In the genomic region with DNA sequence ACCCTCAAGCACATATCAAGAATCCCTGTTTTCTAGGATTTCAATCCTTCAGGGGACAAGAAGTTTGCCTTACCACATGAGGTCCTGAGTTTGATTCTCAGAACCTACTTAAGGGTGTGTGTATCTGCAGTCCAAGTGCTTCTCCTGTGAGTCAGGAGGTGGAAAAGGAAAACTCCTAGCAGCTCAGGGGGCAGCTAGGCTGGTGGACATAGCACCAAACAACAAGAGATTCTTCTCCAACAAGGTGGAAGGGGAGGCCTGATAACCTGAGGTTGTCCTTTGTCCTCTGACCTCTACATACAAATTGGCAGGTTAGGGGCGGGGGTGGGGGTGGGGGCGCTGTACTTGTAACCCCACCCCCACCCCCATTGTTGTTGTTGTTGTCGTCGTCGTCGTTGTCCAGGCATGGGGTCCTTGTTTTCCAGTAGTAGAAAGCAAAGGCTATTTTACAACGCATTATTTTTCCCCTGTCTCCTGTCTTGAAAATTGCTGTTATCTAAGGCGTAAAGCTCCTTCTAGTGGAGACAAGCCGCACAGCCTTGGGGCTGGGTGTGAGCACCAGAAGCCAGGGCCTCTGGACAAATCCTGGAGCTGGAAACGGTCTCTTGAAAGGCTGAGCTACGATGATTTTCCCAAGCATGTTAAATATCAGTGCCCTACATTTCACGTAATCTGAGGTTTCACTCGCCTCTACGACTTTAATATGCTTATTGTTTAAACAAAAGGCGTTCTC, we compare ENCODE assay signal across 8 mouse cellular contexts. TPM values are rescaled to one million over a fixed set of nuclear protein-coding genes. Genes with fewer than 3 reads are reported as not detected.
DNase-seq lines count a peak whose midpoint lies in the region; ATAC-seq lines count a peak whose summit lies in the region.

No protein-coding gene starts in this region.

- 2% methylated on average over 15 of the region's 15 CpGs for WGBS in embryonic facial prominence, embryonic 12.5 days
- 3% methylated on average over 15 of the region's 15 CpGs for WGBS in limb, embryonic 13.5 days
- 3% methylated on average over 15 of the region's 15 CpGs for WGBS in midbrain, embryonic 16.5 days

- no peaks in the 10 kb centered on the region for H3K36me3 ChIP-seq in embryonic facial prominence, embryonic 12.5 days
- H3K36me3 ChIP-seq in limb, embryonic 13.5 days, result no peaks in the 10 kb centered on the region
- no peaks in the 10 kb centered on the region for H3K36me3 ChIP-seq in midbrain, embryonic 16.5 days (ENCODE audit: control insufficient read depth, insufficient read depth, low read length)

- no peaks in the 10 kb centered on the region for H3K27me3 ChIP-seq in embryonic facial prominence, embryonic 12.5 days
- H3K27me3 ChIP-seq in limb, embryonic 13.5 days, result no peaks in the 10 kb centered on the region
- no peaks in the 10 kb centered on the region for H3K27me3 ChIP-seq in midbrain, embryonic 16.5 days (ENCODE audit: control insufficient read depth, insufficient read depth, low read depth, low read length)

- no peaks in the 10 kb centered on the region for H3K4me1 ChIP-seq in embryonic facial prominence, embryonic 12.5 days
- peaks cover 5% of the 10 kb centered on the region; the same call in 1 of the 2 replicates for H3K4me1 ChIP-seq in limb, embryonic 13.5 days
- H3K4me1 ChIP-seq in midbrain, embryonic 16.5 days (ENCODE audit: control insufficient read depth, insufficient read depth, low read length), result peaks cover 4% of the 10 kb centered on the region; the same call in 1 of the 2 replicates

- 0 out of 2 replicates have a peak overlapping the region, but pooled peaks have one; percentile 20 for H3K27ac ChIP-seq in embryonic facial prominence, embryonic 12.5 days
- H3K27ac ChIP-seq in limb, embryonic 13.5 days, result no peak overlapping the region
- peak overlapping the region; percentile 72 for H3K27ac ChIP-seq in midbrain, embryonic 16.5 days (ENCODE audit: low read length)

- DNase-seq in urinary bladder, adult 18-20 months (ENCODE audit: low spot score in 2 of 2), result peak; percentile 39 to 68
- DNase-seq in urinary bladder, adult 2 months (ENCODE audit: low spot score), result no peak
- peak; percentile 84 to 87 for DNase-seq in heart, adult 18-20 months
- DNase-seq in kidney, adult 18-20 months, result peak; percentile 74
- DNase-seq in spleen, postnatal 10 days (ENCODE audit: low spot score in 2 of 2), result peak; percentile 29 to 70

- no peak overlapping the region for H3K9ac ChIP-seq in embryonic facial prominence, embryonic 12.5 days
- H3K9ac ChIP-seq in limb, embryonic 13.5 days, result no peak overlapping the region
- H3K9ac ChIP-seq in midbrain, embryonic 16.5 days (ENCODE audit: low read depth, low read length), result peak overlapping the region; percentile 45; the same call in 1 of the 2 replicates

- H3K4me3 ChIP-seq in embryonic facial prominence, embryonic 12.5 days, result peak overlapping the region; percentile 26
- peak overlapping the region; percentile 34 for H3K4me3 ChIP-seq in limb, embryonic 13.5 days
- H3K4me3 ChIP-seq in midbrain, embryonic 16.5 days (ENCODE audit: low read depth, low read length), result peak overlapping the region; percentile 13

- peak overlapping the region; percentile 41 for H3K4me2 ChIP-seq in embryonic facial prominence, embryonic 12.5 days (replicated peaks)
- H3K4me2 ChIP-seq in limb, embryonic 13.5 days (replicated peaks), result peak overlapping the region; percentile 54
- peak overlapping the region; percentile 48 for H3K4me2 ChIP-seq in midbrain, embryonic 16.5 days (ENCODE audit: low read length)

- no peaks in the 10 kb centered on the region for H3K9me3 ChIP-seq in embryonic facial prominence, embryonic 12.5 days
- no peaks in the 10 kb centered on the region for H3K9me3 ChIP-seq in limb, embryonic 13.5 days
- no peaks in the 10 kb centered on the region for H3K9me3 ChIP-seq in midbrain, embryonic 16.5 days (replicated peaks; ENCODE audit: control insufficient read depth, low read length, poor library complexity, severe bottlenecking)

- ATAC-seq in embryonic facial prominence, embryonic 12.5 days (ENCODE audit: insufficient number of reproducible peaks, insufficient read depth, low FRiP score, low TSS enrichment), result peak; percentile 72; the same call in 1 of the 2 replicates
- ATAC-seq in limb, embryonic 13.5 days (ENCODE audit: low FRiP score, low read depth), result peak; percentile 89
- peak; percentile 86 for ATAC-seq in midbrain, embryonic 16.5 days

RNA-seq across cellular contexts. Expression of a gene that starts 23.3 kb away (rescaled TPM):
- 30.1 and 30.8 TPM in 2 replicates for polyA plus RNA-seq in urinary bladder, adult 2 months (2012; rRNA removed)
- polyA plus RNA-seq in embryonic facial prominence, embryonic 12.5 days (2016; fragmentation: Nextera tagmentation; extraction: Ambion mirVana), result 72.4 and 73.2 TPM in 2 replicates
- 10 to 100 TPM; 44.6 to 46.4 TPM for total RNA-seq in heart, adult 18-20 months (2021)
- polyA plus RNA-seq in limb, embryonic 13.5 days (2015; fragmentation: Nextera tagmentation; extraction: Ambion mirVana), result 55.1 and 60.2 TPM in 2 replicates
- 164 and 177 TPM in 2 replicates for polyA plus RNA-seq in midbrain, embryonic 16.5 days (2015; fragmentation: Nextera tagmentation; extraction: Ambion mirVana)

RNA-seq across cellular contexts. Expression of a gene that starts 46.7 kb away (rescaled TPM):
- polyA plus RNA-seq in urinary bladder, adult 2 months (2012; rRNA removed), result 16.7 and 17.6 TPM in 2 replicates
- polyA plus RNA-seq in embryonic facial prominence, embryonic 12.5 days (2016; fragmentation: Nextera tagmentation; extraction: Ambion mirVana), result 39.4 and 43.2 TPM in 2 replicates
- 10 to 100 TPM; 37.3 to 42.2 TPM for total RNA-seq in heart, adult 18-20 months (2021)
- 27.7 and 33.8 TPM in 2 replicates for polyA plus RNA-seq in limb, embryonic 13.5 days (2015; fragmentation: Nextera tagmentation; extraction: Ambion mirVana)
- polyA plus RNA-seq in midbrain, embryonic 16.5 days (2015; fragmentation: Nextera tagmentation; extraction: Ambion mirVana), result 29.8 and 32.0 TPM in 2 replicates
